Mouse (Mus musculus) T-helper 17 cell (primary cell): ENCODE measurements around the gene Fli1.

ENCODE experiments used
- in situ Hi-C, 2 experiments: fragments of 300-600 bp; cut with MboI, MseI; formaldehyde crosslinking; loops; 1 replicate in 1 of 2; 2 replicates in 1 of 2; pipeline ENCODE4 v1.15.1; 2025; ENCODE audit warnings: high pct_unique_total_duplicates in 2 of 2

The Fli1 gene

DNA sequence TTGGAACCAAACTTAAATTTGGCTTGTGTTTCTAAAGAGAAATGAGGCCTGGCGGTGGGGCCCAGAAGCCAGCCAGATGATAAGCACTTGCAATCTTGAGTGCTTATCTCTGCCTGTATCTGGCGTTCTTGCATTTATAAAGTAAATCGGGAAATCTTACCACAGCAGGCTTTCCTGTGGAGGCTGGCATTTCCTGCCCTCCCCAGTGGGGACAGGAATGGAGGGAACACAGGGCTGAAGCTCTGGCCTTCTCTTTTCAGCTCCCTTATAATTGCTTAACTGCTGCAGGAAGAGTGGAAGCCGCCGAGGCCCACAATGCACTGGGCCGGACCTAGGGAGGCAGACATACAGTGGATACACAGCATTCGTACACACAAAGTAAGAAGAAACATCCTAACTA is 13.7 kb upstream of the Fli1 start:
- in situ Hi-C loops: loop anchor here (10.0 to 25.0 kb wide), 3 partner anchors 294 to 908 kb away; no protein-coding TSS in a partner anchor

GRCm38 (mm10) chr9:32555279-32555678 is 12.6 kb upstream of the Fli1 start:
- in situ Hi-C loops: loop anchor here (10.0 to 25.0 kb wide), 3 partner anchors 293 to 910 kb away; no protein-coding TSS in a partner anchor

DNA sequence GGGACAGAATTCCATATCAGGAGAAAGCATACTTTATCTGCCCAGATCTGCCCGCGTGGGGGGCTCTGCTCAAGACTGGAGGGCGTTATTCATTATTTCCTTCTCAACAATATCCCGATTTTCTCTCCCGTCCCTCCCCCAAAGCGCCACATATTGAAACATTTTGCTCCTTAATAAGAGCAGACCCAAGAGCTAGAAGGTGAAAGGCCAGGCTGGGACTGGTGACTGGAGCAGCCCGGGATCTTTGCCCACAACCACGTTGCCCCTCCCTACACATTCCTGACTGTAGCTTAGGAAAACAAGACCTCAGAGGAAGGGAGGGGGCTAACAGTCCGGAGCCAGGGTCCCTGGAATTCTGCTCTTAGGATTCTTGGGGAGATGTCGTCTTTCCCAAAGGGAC is 7.9 kb upstream of the Fli1 start:
- in situ Hi-C loops: loop anchor here (10.0 to 25.0 kb wide), 3 partner anchors 288 to 914 kb away; no protein-coding TSS in a partner anchor

- in situ Hi-C loops: loop anchor here (10.0 to 25.0 kb wide), 5 partner anchors 75 to 915 kb away; no protein-coding TSS in a partner anchor
Observed at GRCm38 (mm10) chr9:32549462-32550384, 7.1 kb upstream of the Fli1 start.

- in situ Hi-C loops: loop anchor here in 1 of 2 experiments (10.0 kb wide), 2 partner anchors 72 to 132 kb away; no protein-coding TSS in a partner anchor
Observed at GRCm38 (mm10) chr9:32546731-32547130, 4.1 kb upstream of the Fli1 start.

- in situ Hi-C loops: loop anchor here in 1 of 2 experiments (5.0 to 10.0 kb wide), 3 partner anchors 43 to 130 kb away; no protein-coding TSS in a partner anchor
Observed at GRCm38 (mm10) chr9:32544731-32545661, 2.3 kb upstream of the Fli1 start.

DNA sequence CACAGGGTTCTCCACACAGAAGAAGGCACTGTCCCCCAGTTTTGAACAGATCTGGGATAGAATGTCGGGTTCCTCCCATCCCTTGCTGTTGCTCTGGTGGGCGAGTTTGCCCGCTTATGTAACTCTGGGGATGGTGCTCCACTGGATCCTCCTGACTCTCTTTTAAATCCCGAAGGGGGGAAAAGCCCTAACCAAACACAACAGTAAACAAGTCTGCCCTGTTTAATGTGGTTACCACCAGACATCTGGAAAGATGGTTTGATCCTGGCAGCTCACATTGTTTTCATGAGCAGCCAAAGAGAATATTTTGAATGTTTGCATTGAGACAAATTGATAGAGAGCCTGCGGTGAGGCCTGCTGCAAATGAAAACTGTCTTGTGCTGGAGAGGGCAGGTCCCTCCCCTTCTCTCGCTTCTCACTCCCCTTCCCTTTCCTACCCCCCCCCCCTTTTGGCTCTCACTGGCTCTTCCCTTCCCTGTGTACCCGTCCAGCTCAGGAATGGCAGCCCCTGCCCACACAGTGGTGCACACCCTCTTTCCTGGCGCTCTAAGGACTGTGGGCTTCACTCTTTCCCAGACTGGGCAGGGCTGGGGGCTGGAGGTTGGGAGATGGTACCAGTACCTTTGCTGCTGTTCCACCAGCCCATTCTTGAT is 1.4 kb upstream of the Fli1 start:
- in situ Hi-C loops: loop anchor here in 1 of 2 experiments (5.0 to 10.0 kb wide), 3 partner anchors 42 to 129 kb away; no protein-coding TSS in a partner anchor

GRCm38 (mm10) chr9:32543040-32543581 is 450 bp upstream of the Fli1 start:
- in situ Hi-C loops: loop anchor here in 1 of 2 experiments (5.0 to 10.0 kb wide), 3 partner anchors 41 to 128 kb away; no protein-coding TSS in a partner anchor

GRCm38 (mm10) chr9:32541223-32541901 is 1.3 kb downstream of the Fli1 start:
- in situ Hi-C loops: loop anchor here in 1 of 2 experiments (5.0 to 10.0 kb wide), 3 partner anchors 39 to 127 kb away; no protein-coding TSS in a partner anchor

DNA sequence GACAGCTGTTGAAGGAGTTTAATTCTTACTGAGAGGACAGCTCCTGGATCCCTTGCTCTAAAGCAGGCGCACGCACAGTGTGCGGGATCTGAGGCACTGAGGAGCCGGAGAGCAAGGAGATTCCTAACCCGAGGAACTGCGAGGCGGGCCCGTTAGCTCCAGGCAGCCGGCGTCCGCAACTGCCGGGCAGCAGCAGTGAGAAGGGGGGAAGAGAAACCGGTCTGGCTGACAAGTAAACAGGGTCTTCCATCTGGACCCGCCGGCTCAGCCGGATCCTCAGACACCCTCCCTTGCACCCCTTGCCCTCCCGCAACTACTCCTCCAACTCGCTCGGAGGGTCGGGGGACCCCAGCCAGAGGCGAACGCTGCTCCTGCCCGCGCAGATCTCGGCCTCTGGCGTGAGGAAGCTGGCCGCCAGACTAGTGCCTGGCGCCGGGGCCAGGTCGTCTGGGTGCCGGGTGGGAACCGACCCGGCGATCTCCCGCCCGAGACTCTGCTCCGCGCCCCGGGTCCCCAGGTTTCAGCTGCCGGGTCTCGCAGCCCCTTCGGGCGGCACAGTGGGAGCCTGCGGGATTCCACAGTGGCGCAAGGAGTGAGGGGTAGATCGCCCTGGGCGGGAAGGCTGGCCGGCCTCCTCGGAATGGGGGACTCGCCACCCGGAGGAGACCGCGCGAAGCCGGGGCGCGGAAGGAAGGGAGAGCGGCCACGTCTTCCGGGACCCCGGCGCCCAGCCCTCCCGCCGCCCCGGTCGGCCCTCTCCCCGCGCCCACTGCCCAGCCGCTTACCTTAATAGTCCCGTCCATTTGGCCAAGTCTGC is 2.0 kb downstream of the Fli1 start:
- in situ Hi-C loops: loop anchor here in 1 of 2 experiments (5.0 to 10.0 kb wide), 3 partner anchors 38 to 126 kb away; no protein-coding TSS in a partner anchor

DNA sequence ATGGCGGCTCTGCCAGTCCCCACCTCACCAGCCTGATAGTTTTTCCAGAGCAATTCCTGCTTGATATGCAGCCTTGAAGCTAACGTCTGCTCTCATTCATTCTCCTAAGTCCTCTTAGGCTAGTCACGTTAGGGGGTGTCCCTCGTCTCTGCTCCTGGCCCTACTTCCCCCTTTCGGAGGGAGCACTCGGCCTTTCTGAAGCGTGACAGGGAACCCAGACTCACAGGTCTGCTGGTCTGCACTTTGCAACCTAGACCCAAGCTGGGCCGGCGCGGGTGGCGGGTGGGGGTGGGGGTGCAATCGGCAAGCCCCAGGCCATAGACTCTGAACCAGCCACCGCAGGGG is 2.6 kb downstream of the Fli1 start:
- in situ Hi-C loops: loop anchor here in 1 of 2 experiments (5.0 to 10.0 kb wide), 3 partner anchors 38 to 125 kb away; no protein-coding TSS in a partner anchor

DNA sequence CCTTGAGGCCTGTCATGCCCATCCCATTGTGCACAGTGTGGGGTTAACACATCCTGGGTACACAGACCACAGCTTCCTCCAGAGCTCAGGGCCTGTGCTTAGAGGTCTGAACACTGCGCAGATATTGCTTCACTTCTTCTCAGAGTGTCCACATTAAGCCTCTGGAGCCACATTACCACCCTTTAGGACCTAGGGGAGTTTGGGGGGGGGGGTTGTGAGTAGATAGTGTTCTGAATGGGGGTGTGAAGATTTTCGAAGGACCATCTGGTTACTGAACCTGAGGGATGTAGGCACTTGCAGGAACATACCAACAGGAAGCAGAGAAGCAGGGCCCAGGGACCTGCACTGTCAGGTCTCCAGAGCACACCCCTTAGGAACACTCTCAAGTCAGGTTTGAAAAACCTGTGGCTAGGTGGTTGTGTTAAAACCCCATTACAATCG is 3.3 kb downstream of the Fli1 start:
- in situ Hi-C loops: loop anchor here in 1 of 2 experiments (5.0 kb wide), 1 partner anchor 37 kb away; no protein-coding TSS in a partner anchor

- in situ Hi-C loops: loop anchor here in 1 of 2 experiments (5.0 kb wide), 1 partner anchor 36 kb away; no protein-coding TSS in a partner anchor
Observed at GRCm38 (mm10) chr9:32538124-32538523, 4.5 kb downstream of the Fli1 start.

GRCm38 (mm10) chr9:32537706-32538105 is 5.0 kb downstream of the Fli1 start:
- in situ Hi-C loops: loop anchor here in 1 of 2 experiments (5.0 kb wide), 1 partner anchor 35 kb away; no protein-coding TSS in a partner anchor

DNA sequence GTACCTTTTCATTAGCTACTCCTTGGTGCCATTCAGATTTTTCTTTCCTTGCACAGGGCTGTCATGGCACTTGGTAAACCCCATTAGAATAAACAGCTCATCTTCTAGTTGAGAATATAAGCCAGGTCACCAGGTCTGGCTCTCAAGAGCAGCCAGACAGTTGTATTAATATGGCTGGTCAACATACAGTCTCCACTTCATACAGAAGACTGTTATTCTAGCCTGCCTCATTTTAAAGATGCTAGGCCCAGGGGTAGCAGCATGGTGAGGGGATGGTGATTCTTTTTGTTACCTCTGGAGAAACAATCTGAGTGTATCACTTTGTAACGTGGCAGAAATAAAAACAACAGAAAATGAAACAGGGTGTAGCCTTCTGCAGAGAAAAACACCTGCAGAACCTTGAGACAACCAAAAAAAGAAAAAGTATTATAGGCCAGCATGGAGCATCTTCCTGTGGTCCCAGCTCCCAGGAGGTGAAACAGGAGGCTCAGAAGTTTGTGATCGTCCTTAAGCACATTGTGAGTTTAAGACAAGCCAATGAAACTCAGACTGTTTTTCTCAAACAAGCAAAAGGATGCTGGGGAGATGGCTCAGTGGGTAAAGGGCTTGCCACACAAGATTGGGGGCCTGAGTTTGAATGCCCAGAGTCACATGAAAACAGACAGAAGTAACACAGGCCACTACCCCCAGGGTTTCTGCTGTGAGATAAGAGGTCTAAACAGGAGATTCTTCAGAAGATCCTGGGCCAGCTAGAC is 7.3 kb downstream of the Fli1 start:
- in situ Hi-C loops: loop anchor here in 1 of 2 experiments (5.0 kb wide), 1 partner anchor 33 kb away; no protein-coding TSS in a partner anchor

DNA sequence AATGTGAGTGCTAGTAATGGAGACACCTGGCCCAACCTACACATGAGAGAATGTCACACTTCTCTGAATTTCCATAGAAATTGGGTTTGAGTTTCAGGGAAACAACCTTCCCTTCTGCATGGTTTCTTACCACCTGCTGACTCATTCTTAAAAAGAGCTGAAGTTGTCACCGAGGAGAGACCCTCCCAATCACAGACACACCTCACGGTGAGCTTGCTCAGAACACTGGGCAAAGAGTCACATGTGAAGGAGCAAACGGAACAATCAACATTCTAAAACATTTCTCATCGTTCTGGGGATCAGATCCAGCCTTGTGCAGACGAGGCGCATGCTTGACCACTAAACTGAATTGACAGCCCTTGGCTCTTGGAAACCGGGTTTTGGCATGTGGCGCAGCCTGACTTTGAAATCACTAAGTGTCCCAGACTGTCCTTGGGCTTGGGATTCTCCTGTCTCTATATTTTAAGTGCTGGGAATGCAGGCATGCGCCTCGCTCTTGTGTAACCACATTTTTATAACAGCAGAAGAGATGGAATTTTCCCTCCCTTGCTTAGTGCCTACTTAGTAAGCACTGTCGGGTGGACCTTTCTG is 8.5 kb downstream of the Fli1 start:
- in situ Hi-C loops: no loop called here

DNA sequence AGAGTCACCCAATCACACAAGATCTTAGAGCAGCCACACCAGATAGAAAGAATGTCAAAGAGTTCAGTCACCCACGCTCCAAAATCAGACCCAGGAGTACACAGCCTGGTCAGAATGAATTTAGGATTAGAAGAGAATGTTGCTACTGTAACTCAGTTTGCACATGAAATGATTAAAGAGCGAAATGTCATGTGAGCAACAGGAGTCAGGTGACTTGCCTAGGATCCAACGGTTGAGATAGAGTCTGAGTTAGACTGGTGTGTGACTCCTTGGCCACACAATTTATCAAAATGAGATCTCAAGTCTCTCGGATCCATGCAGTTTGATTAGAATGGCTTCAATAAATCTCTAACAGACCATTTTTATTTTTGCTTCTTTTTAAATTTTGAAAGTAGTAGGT is 11.1 kb downstream of the Fli1 start:
- in situ Hi-C loops: no loop called here
